Mouse (Mus musculus): Measurements from ENCODE around the gene Capn2. TPM values are rescaled to one million over a fixed set of nuclear protein-coding genes. Genes with fewer than 3 reads are reported as not detected.

Gene Capn2
- polyA plus RNA-seq, 1 experiment from 2014 or later = 24.1 TPM

DNA sequence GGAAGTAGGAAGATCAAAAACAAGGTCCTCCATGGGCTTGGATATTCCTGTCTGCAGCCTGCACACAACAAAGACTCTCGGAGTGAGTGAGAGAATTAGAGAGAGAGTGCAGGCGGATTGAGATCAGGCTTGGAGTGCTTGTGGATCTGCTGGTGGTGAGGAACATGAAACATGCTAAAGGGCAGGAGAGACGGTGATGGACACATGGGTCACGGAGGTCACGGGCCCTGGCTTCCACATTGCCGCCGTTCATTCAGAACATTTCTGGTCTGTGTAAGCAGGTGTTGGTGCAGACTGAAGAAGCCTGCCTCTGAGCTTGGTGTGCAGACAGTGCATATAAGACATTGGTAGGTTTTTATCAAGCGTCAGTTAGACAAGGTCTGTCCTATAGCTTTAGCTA, 58.0 kb downstream of the Capn2 start:
- Histone ChIP-seq H3K36me3 (replicated peaks) (peaks cover 6% of the 10 kb centered on the region), H3K4me3 (replicated peaks) (no peak overlapping the region), H3K4me2 (no peak overlapping the region), H3K9ac (no peak overlapping the region), H3K27ac (replicated peaks) (0 out of 2 replicates have a peak overlapping the region, but pooled peaks have one; percentile 69), H3K4me1 (replicated peaks) (peaks cover 12% of the 10 kb centered on the region), H3K27me3 (no peaks in the 10 kb centered on the region), H3K9me3 (replicated peaks) (no peaks in the 10 kb centered on the region)
- ATAC-seq (ENCODE audit: insufficient read depth) = no peak
- 72% methylated on average over 8 of the region's 8 CpGs for WGBS (ENCODE audit: insufficient replicate concordance)

DNA sequence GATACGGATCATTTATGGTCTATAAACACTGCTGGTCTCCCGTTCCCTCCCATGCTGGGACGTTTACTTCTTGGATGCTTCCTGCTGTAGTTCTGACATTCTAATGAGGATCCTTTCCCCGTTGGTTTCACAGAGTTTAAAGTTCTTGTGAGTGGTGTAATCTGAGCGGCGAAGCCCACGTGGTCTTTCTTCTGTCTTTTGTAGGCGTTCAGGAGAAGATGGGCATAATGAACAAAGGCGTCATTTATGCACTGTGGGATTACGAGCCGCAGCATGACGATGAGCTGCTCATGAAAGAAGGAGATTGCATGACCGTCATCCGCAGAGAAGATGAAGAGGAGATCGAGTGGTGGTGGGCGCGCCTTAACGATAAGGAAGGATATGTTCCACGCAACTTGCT, 58.9 kb downstream of the Capn2 start:
- no peaks in the 10 kb centered on the region for H3K27me3 ChIP-seq
- 79% methylated on average over 19 of the region's 19 CpGs for WGBS (ENCODE audit: insufficient replicate concordance)
- ATAC-seq (ENCODE audit: insufficient read depth) = no peak
- no peak overlapping the region for H3K4me3 ChIP-seq (replicated peaks)
- H3K9ac ChIP-seq = no peak overlapping the region
- H3K36me3 ChIP-seq (replicated peaks) = peaks cover 11% of the 10 kb centered on the region
- no peak overlapping the region for H3K27ac ChIP-seq (replicated peaks)
- H3K4me2 ChIP-seq = no peak overlapping the region
- H3K9me3 ChIP-seq (replicated peaks) = no peaks in the 10 kb centered on the region
- peaks cover 12% of the 10 kb centered on the region for H3K4me1 ChIP-seq (replicated peaks)

DNA sequence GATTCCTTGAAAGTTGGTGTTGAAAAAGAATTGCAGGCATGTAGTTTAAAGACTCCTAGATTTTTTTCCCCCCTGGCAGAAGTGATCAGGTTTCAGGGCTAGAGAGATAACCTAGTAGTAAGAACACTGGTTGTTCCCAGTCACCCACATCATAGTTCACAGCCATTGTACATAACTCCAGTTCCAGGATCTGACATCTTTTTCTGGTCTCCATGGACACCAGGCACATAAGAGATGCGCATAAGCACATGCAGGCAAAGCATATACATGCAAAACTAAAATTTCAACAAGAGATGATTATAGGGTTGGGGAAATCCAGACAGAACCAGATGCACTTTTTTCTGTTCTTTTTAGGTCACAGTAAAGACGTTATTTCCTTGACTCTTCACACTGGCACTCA, 62.3 kb downstream of the Capn2 start:
- no peak overlapping the region for H3K27ac ChIP-seq (replicated peaks)
- no peaks in the 10 kb centered on the region for H3K27me3 ChIP-seq
- no peak overlapping the region for H3K4me2 ChIP-seq
- no peak for ATAC-seq (ENCODE audit: insufficient read depth)
- H3K4me3 ChIP-seq (replicated peaks) = no peak overlapping the region
- 74% methylated on average over 2 of the region's 2 CpGs for WGBS (ENCODE audit: insufficient replicate concordance)
- 0 out of 2 replicates have a peak, but pooled peaks cover 2% of the 10 kb centered on the region for H3K4me1 ChIP-seq (replicated peaks)
- peaks cover 12% of the 10 kb centered on the region for H3K36me3 ChIP-seq (replicated peaks)
- H3K9ac ChIP-seq = no peak overlapping the region
- H3K9me3 ChIP-seq (replicated peaks) = no peaks in the 10 kb centered on the region

DNA sequence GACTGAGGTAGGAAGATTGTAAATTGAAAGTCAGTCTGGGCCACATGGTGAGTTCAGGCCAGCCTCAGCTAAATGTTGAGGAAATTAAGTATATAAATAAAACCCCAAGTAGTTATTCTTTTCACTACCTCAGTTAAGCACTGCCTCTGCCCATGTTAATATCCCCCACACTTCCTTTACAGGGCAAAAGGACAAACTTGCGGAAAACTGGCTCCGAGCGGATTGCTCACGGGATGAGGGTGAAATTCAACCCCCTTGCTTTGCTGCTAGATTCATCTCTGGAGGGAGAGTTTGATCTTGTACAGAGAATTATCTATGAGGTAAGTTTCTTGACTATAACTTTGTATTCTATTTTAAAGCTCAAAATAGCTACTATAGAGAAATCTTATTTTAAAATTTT, 64.9 kb downstream of the Capn2 start:
- Histone ChIP-seq H3K27ac (replicated peaks) (no peak overlapping the region), H3K9me3 (replicated peaks) (no peaks in the 10 kb centered on the region), H3K9ac (no peak overlapping the region), H3K36me3 (replicated peaks) (peaks cover 28% of the 10 kb centered on the region), H3K4me1 (replicated peaks) (no peaks in the 10 kb centered on the region), H3K4me3 (replicated peaks) (no peak overlapping the region), H3K27me3 (no peaks in the 10 kb centered on the region), H3K4me2 (no peak overlapping the region)
- 73% methylated on average over 4 of the region's 4 CpGs for WGBS (ENCODE audit: insufficient replicate concordance)
- no peak for ATAC-seq (ENCODE audit: insufficient read depth)

DNA sequence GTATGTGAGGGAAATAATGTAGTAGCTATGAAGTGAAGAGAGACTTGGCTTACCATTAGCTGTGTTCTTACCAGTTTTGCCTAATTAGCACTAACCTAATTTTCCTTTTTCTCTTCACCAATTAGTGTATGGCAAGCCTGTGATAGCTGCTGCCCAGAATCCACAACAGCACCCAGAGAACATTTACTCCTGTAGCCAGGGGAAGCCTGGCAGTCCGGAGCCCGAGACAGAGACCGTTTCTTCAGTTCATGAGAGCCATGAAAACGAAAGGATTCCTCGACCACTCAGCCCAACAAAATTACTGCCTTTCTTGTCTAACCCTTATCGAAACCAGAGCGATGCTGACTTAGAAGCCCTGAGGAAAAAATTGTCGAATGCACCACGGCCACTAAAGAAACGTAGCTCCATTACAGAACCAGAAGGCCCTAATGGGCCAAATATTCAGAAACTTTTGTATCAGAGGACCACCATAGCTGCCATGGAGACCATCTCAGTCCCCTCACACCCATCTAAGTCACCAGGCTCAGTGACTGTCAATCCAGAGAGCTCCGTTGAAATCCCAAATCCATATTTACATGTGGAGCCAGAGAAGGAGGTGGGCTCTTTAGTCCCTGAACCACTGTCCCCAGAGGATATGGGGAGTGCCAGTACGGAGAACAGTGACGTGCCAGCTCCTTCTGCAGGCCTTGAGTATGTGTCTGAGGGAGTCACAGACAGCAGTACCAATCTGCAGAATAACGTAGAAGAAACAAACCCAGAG, 69.0 kb downstream of the Capn2 start:
- WGBS (ENCODE audit: insufficient replicate concordance) = 78% methylated on average over 14 of the region's 14 CpGs
- H3K9ac ChIP-seq = no peak overlapping the region
- H3K4me1 ChIP-seq (replicated peaks) = no peaks in the 10 kb centered on the region
- H3K27ac ChIP-seq (replicated peaks) = no peak overlapping the region
- H3K27me3 ChIP-seq = no peaks in the 10 kb centered on the region
- no peak overlapping the region for H3K4me3 ChIP-seq (replicated peaks)
- no peak for ATAC-seq (ENCODE audit: insufficient read depth)
- no peak overlapping the region for H3K4me2 ChIP-seq
- no peaks in the 10 kb centered on the region for H3K9me3 ChIP-seq (replicated peaks)
- peaks cover 43% of the 10 kb centered on the region for H3K36me3 ChIP-seq (replicated peaks)

DNA sequence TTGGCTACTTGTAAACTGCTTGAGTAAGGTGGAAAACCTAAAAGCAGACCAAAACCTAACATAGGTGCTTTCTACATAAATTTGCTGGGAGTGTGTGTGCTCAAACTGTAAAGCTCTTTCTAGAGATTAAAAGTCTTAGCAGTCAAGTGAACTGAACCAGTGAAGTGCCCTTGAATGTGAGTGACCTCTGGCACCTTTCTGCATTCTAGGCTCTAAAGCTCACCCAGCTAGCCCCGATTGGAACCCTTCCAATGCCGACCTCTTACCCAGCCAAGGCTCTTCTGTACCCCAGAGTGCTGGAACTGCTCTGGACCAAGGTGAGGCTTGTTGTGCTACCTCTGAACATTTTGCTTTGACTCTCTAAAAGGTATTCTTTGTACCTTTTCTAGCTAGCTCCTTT, 73.3 kb downstream of the Capn2 start:
- no peak for ATAC-seq (ENCODE audit: insufficient read depth)
- H3K27ac ChIP-seq (replicated peaks) = no peak overlapping the region
- no peak overlapping the region for H3K4me2 ChIP-seq
- no peak overlapping the region for H3K9ac ChIP-seq
- H3K4me3 ChIP-seq (replicated peaks) = no peak overlapping the region
- H3K36me3 ChIP-seq (replicated peaks) = peaks cover 50% of the 10 kb centered on the region
- WGBS (ENCODE audit: insufficient replicate concordance) = 75% methylated on average over 2 of the region's 2 CpGs
- no peaks in the 10 kb centered on the region for H3K9me3 ChIP-seq (replicated peaks)
- no peaks in the 10 kb centered on the region for H3K4me1 ChIP-seq (replicated peaks)
- no peaks in the 10 kb centered on the region for H3K27me3 ChIP-seq

DNA sequence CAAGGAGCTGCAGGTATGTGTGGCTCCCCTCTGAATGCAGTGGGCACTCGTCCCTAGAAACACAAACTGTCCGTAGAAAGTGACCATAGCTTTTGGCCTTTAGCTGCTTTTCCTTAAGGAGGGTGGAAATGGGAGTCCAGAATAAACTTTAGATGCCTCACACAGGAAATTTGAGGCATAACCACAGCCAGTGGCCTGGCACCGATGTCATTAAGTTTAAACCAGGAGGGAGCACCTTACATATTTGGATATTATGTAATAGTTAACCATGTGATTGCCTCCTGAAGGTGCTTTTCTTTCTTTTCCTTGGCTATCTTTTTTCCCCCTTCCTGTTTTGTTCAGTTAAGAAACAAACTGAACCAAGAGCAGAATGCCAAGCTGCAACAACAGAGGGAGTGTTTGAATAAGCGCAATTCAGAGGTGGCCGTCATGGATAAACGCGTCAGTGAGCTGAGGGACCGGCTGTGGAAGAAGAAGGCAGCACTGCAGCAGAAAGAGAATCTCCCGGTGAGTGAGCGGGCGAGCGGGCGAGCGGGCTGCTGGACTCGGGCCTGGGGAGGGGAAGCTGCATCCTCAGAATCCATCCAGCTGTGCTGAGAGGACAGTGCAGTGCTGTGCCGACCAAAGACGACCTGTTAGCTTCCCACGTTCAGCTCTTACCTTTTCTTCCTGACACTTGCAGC, 75.5 kb downstream of the Capn2 start:
- Histone ChIP-seq H3K4me1 (replicated peaks) (no peaks in the 10 kb centered on the region), H3K36me3 (replicated peaks) (peaks cover 36% of the 10 kb centered on the region), H3K27me3 (no peaks in the 10 kb centered on the region), H3K4me3 (replicated peaks) (no peak overlapping the region), H3K27ac (replicated peaks) (no peak overlapping the region), H3K9ac (no peak overlapping the region), H3K4me2 (no peak overlapping the region), H3K9me3 (replicated peaks) (no peaks in the 10 kb centered on the region)
- ATAC-seq (ENCODE audit: insufficient read depth) = no peak
- WGBS (ENCODE audit: insufficient replicate concordance) = 80% methylated on average over 18 of the region's 18 CpGs

DNA sequence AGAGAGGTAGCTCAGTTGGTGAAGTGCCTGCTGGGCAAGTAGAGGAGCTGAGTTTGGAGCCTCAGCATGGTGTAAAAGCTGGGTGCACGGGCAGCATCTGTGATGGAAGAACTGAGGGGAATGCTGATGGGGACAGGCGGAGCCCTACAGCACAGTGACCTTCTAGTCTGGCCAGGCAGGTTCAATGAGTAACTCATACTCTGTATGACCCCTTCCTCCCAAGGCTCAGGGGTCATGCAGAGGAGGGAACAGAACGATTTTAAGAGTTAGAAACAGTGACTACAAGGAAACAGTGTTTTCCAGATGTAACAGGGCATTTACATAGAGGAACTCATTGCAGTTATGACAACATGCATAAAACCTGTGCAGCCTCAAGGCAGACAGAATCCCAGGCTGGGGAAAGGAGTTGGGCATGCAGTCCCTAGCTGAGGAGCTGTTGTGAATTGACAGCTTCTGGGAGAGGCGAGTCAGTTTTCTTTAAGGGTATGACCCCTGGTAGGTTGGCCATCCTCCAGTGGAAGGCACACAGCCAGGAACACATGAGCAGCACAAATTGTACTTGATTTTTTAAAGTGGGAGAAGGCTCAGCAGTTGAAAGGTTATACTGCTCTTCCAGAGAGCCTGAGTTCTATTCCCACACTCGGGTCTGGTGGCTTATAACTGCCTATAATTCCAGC, 77.7 kb downstream of the Capn2 start:
- peak; percentile 56; the same call in 1 of the 2 replicates for ATAC-seq (ENCODE audit: insufficient read depth)
- Histone ChIP-seq H3K4me3 (replicated peaks) (no peak overlapping the region), H3K27ac (replicated peaks) (no peak overlapping the region), H3K36me3 (replicated peaks) (peaks cover 16% of the 10 kb centered on the region), H3K9me3 (replicated peaks) (no peaks in the 10 kb centered on the region), H3K27me3 (no peaks in the 10 kb centered on the region), H3K4me1 (replicated peaks) (no peaks in the 10 kb centered on the region), H3K9ac (no peak overlapping the region), H3K4me2 (no peak overlapping the region)
- 52% methylated on average over 5 of the region's 5 CpGs for WGBS (ENCODE audit: insufficient replicate concordance)

DNA sequence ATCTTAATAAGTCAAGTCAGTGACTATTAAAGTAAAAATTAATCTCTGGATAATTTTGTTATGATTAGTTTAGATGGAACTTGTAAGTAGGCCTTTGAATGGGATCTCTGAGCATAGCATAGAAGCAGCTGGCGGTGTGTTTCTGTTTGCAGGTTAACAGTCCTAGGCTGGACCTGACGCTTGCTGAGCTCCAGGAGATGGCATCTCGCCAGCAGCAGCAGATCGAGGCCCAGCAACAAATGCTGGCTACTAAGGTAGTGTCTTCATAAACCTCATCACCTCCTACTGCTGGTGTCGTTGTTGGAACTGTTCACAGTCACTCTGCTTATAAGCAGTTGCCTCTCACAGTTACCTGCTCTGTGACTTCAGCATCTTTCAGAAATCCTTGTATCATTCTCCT, 80.7 kb downstream of the Capn2 start:
- Histone ChIP-seq H3K4me1 (replicated peaks) (no peaks in the 10 kb centered on the region), H3K9ac (no peak overlapping the region), H3K4me3 (replicated peaks) (no peak overlapping the region), H3K27ac (replicated peaks) (no peak overlapping the region), H3K27me3 (no peaks in the 10 kb centered on the region), H3K36me3 (replicated peaks) (peaks cover 14% of the 10 kb centered on the region), H3K9me3 (replicated peaks) (no peaks in the 10 kb centered on the region), H3K4me2 (no peak overlapping the region)
- ATAC-seq (ENCODE audit: insufficient read depth) = no peak
- 57% methylated on average over 5 of the region's 5 CpGs for WGBS (ENCODE audit: insufficient replicate concordance)

DNA sequence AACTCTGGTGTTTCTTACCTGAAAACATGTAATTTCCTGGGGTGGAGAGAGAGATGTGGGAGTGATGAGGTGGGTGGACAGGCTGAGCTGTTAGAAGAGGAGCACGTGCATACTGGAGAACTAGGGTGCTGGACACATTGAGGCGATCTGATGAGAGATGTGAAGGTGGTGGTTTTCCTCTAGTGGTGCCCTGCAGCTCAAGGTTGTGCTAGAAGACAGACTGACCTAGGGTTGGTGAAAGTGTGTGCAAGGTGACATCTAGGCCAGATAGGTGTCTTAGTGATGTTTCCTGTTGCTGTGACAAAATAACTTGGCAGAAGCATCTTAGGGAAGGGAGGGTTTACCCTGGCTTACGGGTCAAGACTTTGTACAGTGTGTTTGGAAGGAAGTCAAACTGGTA, 85.3 kb downstream of the Capn2 start:
- Histone ChIP-seq H3K4me2 (no peak overlapping the region), H3K4me1 (replicated peaks) (no peaks in the 10 kb centered on the region), H3K27ac (replicated peaks) (no peak overlapping the region), H3K36me3 (replicated peaks) (peaks cover 9% of the 10 kb centered on the region), H3K9me3 (replicated peaks) (no peaks in the 10 kb centered on the region), H3K27me3 (no peaks in the 10 kb centered on the region), H3K4me3 (replicated peaks) (no peak overlapping the region), H3K9ac (no peak overlapping the region)
- 66% methylated on average over 3 of the region's 3 CpGs for WGBS (ENCODE audit: insufficient replicate concordance)
- ATAC-seq (ENCODE audit: insufficient read depth) = no peak

DNA sequence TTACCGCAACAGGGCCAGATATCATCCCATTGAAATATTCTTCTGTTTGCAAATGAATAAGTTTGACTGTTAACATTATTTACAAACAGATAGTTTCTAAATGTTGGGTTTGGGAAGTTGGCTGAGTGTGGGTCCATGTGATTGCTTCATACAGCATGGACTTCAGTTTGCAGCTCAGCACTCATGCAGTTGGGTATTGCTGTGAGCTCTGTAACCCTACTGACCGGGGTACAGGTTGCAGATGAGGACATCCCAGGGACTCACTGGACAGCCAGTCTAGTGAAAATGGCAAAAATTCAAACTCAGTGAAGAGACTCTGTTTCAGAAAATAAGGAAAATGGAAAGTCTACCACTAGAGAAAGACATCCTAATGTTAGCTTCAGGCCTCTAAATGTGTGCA, 86.7 kb downstream of the Capn2 start:
- H3K4me2 ChIP-seq = no peak overlapping the region
- peaks cover 8% of the 10 kb centered on the region; the same call in 1 of the 2 replicates for H3K4me1 ChIP-seq (replicated peaks)
- H3K9ac ChIP-seq = no peak overlapping the region
- no peaks in the 10 kb centered on the region for H3K9me3 ChIP-seq (replicated peaks)
- peaks cover 9% of the 10 kb centered on the region for H3K36me3 ChIP-seq (replicated peaks)
- no peak overlapping the region for H3K4me3 ChIP-seq (replicated peaks)
- WGBS (ENCODE audit: insufficient replicate concordance) = 78% methylated on average over 2 of the region's 2 CpGs
- H3K27me3 ChIP-seq = no peaks in the 10 kb centered on the region
- no peak for ATAC-seq (ENCODE audit: insufficient read depth)
- H3K27ac ChIP-seq (replicated peaks) = no peak overlapping the region
